Mouse (Mus musculus) macrophage (primary cell): ENCODE data around the gene Scrn1. TPM values are rescaled to one million over a fixed set of nuclear protein-coding genes. Genes with fewer than 3 reads are reported as not detected.

Experiments used
- H3K27ac ChIP-seq: fragments of 350-480 bp; formaldehyde crosslinking; 2 replicates; pipeline ENCODE4 v1.9.0; 2021
- H3K36me3 ChIP-seq: fragments of 350-480 bp; formaldehyde crosslinking; 2 replicates; pipeline ENCODE4 v1.9.0; 2021; ENCODE audit errors: inconsistent target
- H3K4me3 ChIP-seq: fragments of 350-480 bp; formaldehyde crosslinking; 2 replicates; pipeline ENCODE4 v1.9.0; 2021; ENCODE audit errors: inconsistent target
- H3K79me2 ChIP-seq: fragments of 350-480 bp; formaldehyde crosslinking; 2 replicates; pipeline ENCODE4 v1.9.0; 2021; ENCODE audit errors: inconsistent target
- WGBS: methylation state at CpG from one replicate; pipeline ENCODE4 v1.1.7; 2026; ENCODE audit warnings: inconsistent platforms; ENCODE audit not compliant: missing documents; 5-methylcytosine and 5-hydroxymethylcytosine counted together
- polyA plus RNA-seq: library from polyadenylated mRNA; stranded (reverse); fragments of 250-400 nt; gene quantifications from 3 replicates; pipeline ENCODE4 v1.2.4, GENCODE M21; 2018; ENCODE audit warnings: inconsistent platforms

The Scrn1 gene
- polyA plus RNA-seq, 1 experiment from 2014 or later: not detected

- WGBS: 86% methylated on average over 2 of the region's 2 CpGs
- no peak overlapping the region for H3K27ac ChIP-seq
Measured at GRCm38 (mm10) chr6:54590691-54591090, 24.4 kb upstream of the Scrn1 start.

GRCm38 (mm10) chr6:54588212-54588611, 21.9 kb upstream of the Scrn1 start:
- no peaks in the 10 kb centered on the region for H3K36me3 ChIP-seq
- no peak overlapping the region for H3K27ac ChIP-seq
- 92% methylated on average over 1 of the region's 1 CpGs for WGBS
- H3K79me2 ChIP-seq: no peaks in the 10 kb centered on the region
- no peak overlapping the region for H3K4me3 ChIP-seq

More at GRCm38 (mm10) chr6:54590691-54591090, 24.4 kb upstream of the Scrn1 start:
- Histone ChIP-seq H3K79me2 (no peaks in the 10 kb centered on the region), H3K4me3 (no peak overlapping the region), H3K36me3 (no peaks in the 10 kb centered on the region)

GRCm38 (mm10) chr6:54587683-54588082, 21.4 kb upstream of the Scrn1 start:
- 85% methylated on average over 4 of the region's 4 CpGs for WGBS
- H3K27ac ChIP-seq: no peak overlapping the region
- H3K4me3 ChIP-seq: no peak overlapping the region
- no peaks in the 10 kb centered on the region for H3K79me2 ChIP-seq
- H3K36me3 ChIP-seq: no peaks in the 10 kb centered on the region

GRCm38 (mm10) chr6:54586911-54587310, 20.6 kb upstream of the Scrn1 start:
- no peak overlapping the region for H3K4me3 ChIP-seq
- H3K27ac ChIP-seq: no peak overlapping the region
- 85% methylated on average over 8 of the region's 8 CpGs for WGBS
- H3K79me2 ChIP-seq: no peaks in the 10 kb centered on the region
- no peaks in the 10 kb centered on the region for H3K36me3 ChIP-seq

GRCm38 (mm10) chr6:54586175-54586574, 19.9 kb upstream of the Scrn1 start:
- Histone ChIP-seq H3K79me2 (no peaks in the 10 kb centered on the region), H3K4me3 (no peak overlapping the region), H3K36me3 (no peaks in the 10 kb centered on the region), H3K27ac (no peak overlapping the region)
- WGBS: 15% methylated on average over 2 of the region's 2 CpGs

- no peaks in the 10 kb centered on the region for H3K36me3 ChIP-seq
- H3K27ac ChIP-seq: no peak overlapping the region
- H3K79me2 ChIP-seq: no peaks in the 10 kb centered on the region
- no peak overlapping the region for H3K4me3 ChIP-seq
- 42% methylated on average over 5 of the region's 6 CpGs for WGBS
Measured at GRCm38 (mm10) chr6:54573218-54573955, 7.1 kb upstream of the Scrn1 start.

- no peak overlapping the region for H3K27ac ChIP-seq
- no peaks in the 10 kb centered on the region for H3K79me2 ChIP-seq
- no peak overlapping the region for H3K4me3 ChIP-seq
- no peaks in the 10 kb centered on the region for H3K36me3 ChIP-seq
- 86% methylated on average over 6 of the region's 7 CpGs for WGBS
Measured at GRCm38 (mm10) chr6:54569776-54570175, 3.5 kb upstream of the Scrn1 start.

GRCm38 (mm10) chr6:54566546-54566919, 244 bp upstream of the Scrn1 start:
- 8% methylated on average over 5 of the region's 6 CpGs for WGBS
- Histone ChIP-seq H3K36me3 (no peaks in the 10 kb centered on the region), H3K27ac (no peak overlapping the region), H3K79me2 (no peaks in the 10 kb centered on the region), H3K4me3 (no peak overlapping the region)

- Histone ChIP-seq H3K4me3 (no peak overlapping the region), H3K79me2 (no peaks in the 10 kb centered on the region), H3K27ac (no peak overlapping the region), H3K36me3 (no peaks in the 10 kb centered on the region)
- whole genome bisulfite sequencing: 79% methylated on average over 3 of the region's 3 CpGs
Measured at GRCm38 (mm10) chr6:54565012-54565411, 1.3 kb downstream of the Scrn1 start.

GRCm38 (mm10) chr6:54564506-54564991, 1.7 kb downstream of the Scrn1 start:
- Histone ChIP-seq H3K36me3 (no peaks in the 10 kb centered on the region), H3K27ac (no peak overlapping the region), H3K79me2 (no peaks in the 10 kb centered on the region), H3K4me3 (no peak overlapping the region)
- WGBS: 54% methylated on average over 9 of the region's 9 CpGs

- Histone ChIP-seq H3K4me3 (no peak overlapping the region), H3K27ac (no peak overlapping the region), H3K36me3 (no peaks in the 10 kb centered on the region), H3K79me2 (no peaks in the 10 kb centered on the region)
- WGBS: 97% methylated on average over 4 of the region's 4 CpGs
Measured at GRCm38 (mm10) chr6:54563561-54563960, 2.7 kb downstream of the Scrn1 start.

GRCm38 (mm10) chr6:54562018-54562809, 4.1 kb downstream of the Scrn1 start:
- no peaks in the 10 kb centered on the region for H3K79me2 ChIP-seq
- H3K27ac ChIP-seq: no peak overlapping the region
- 96% methylated on average over 14 of the region's 17 CpGs for WGBS
- H3K4me3 ChIP-seq: no peak overlapping the region
- H3K36me3 ChIP-seq: no peaks in the 10 kb centered on the region

GRCm38 (mm10) chr6:54558466-54558865, 7.8 kb downstream of the Scrn1 start:
- Histone ChIP-seq H3K4me3 (no peak overlapping the region), H3K27ac (no peak overlapping the region), H3K79me2 (no peaks in the 10 kb centered on the region), H3K36me3 (no peaks in the 10 kb centered on the region)
- 95% methylated on average over 7 of the region's 7 CpGs for WGBS

- Histone ChIP-seq H3K27ac (no peak overlapping the region), H3K36me3 (no peaks in the 10 kb centered on the region), H3K79me2 (no peaks in the 10 kb centered on the region), H3K4me3 (no peak overlapping the region)
- 94% methylated on average over 7 of the region's 7 CpGs for whole genome bisulfite sequencing
Measured at GRCm38 (mm10) chr6:54557671-54558070, 8.6 kb downstream of the Scrn1 start.

- H3K79me2 ChIP-seq: no peaks in the 10 kb centered on the region
- WGBS: 100% methylated on average over 1 of the region's 1 CpGs
- H3K36me3 ChIP-seq: no peaks in the 10 kb centered on the region
- no peak overlapping the region for H3K4me3 ChIP-seq
- H3K27ac ChIP-seq: no peak overlapping the region
Measured at GRCm38 (mm10) chr6:54555816-54556215, 10.5 kb downstream of the Scrn1 start.
